Mouse (Mus musculus): ENCODE results near the gene Katnbl1.

DNA sequence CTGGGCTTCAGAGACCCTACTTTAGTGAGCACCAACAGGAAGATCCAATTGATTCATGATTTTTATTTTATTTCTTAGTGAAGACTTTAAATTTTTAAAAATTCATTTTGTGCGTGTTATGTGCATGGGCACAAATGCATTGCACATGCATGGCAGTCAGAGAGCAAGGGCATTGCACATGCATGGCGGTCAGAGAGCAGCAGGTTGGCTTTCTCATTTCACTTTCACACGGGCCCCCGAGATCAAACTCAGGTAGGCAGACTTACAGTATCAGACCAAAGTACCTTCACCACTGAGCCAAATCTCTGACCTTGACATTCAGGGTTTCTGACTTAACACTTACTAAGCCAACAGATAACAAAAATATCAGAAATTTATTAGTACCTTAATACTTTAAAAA is 50.7 kb downstream of the Katnbl1 start:
- TF ChIP-seq POLR2A (IDR thresholded peaks at IDR 0.05; ENCODE audit: low read depth, low read length) = no peak
- no peak for TF ChIP-seq CTCF (IDR thresholded peaks at IDR 0.05; ENCODE audit: borderline replicate concordance, insufficient read depth, low read length)
